Mouse (Mus musculus): ENCODE measurements at regions not wholly inside any gene's neighbourhood (a gene's known extent, or its start where the extent isn't known, plus 50 kb on each side); places are given as distances from the start of the nearest gene placed in this dataset.

DNA sequence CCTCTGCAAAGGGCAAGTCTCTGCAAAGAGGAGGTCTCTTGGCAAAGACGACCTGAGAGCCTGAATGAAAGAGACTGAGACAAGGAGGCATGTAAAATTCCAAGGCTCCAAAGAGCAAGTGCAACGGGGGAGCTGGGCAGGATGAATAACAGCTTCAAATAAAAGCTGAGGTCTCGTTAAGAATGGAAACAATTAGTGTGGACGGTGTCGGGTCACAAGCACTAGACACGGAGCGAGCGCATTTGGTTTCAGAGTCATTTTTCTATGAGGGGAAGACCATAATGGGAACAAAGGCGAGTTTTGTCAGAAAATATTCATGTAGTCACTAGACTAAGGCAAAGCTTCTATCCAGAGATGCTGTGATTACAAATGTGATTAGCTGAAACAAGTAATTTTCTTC lies 178.8 kb downstream of the Adamts15 start:
- no peaks in the 10 kb centered on the region for H3K27me3 ChIP-seq (ENCODE audit: control insufficient read depth, insufficient read depth, low read length)
- H3K9me3 ChIP-seq (replicated peaks; ENCODE audit: control insufficient read depth, low read length) = no peaks in the 10 kb centered on the region
- H3K4me2 ChIP-seq = no peak overlapping the region
- no peak overlapping the region for H3K9ac ChIP-seq (ENCODE audit: low read depth, low read length)
- H3K4me3 ChIP-seq (ENCODE audit: low read depth, low read length) = no peak overlapping the region
- no peak overlapping the region for H3K27ac ChIP-seq (ENCODE audit: low read depth, low read length)
- H3K36me3 ChIP-seq (ENCODE audit: control insufficient read depth, insufficient read depth, low read length) = no peaks in the 10 kb centered on the region
- WGBS (ENCODE audit: insufficient replicate concordance) = 76% methylated on average over 9 of the region's 9 CpGs
- no peak for ATAC-seq (replicated peaks; ENCODE audit: insufficient number of reproducible peaks, low FRiP score, low TSS enrichment)
- H3K4me1 ChIP-seq (ENCODE audit: control insufficient read depth, insufficient read depth, low read length) = no peaks in the 10 kb centered on the region

DNA sequence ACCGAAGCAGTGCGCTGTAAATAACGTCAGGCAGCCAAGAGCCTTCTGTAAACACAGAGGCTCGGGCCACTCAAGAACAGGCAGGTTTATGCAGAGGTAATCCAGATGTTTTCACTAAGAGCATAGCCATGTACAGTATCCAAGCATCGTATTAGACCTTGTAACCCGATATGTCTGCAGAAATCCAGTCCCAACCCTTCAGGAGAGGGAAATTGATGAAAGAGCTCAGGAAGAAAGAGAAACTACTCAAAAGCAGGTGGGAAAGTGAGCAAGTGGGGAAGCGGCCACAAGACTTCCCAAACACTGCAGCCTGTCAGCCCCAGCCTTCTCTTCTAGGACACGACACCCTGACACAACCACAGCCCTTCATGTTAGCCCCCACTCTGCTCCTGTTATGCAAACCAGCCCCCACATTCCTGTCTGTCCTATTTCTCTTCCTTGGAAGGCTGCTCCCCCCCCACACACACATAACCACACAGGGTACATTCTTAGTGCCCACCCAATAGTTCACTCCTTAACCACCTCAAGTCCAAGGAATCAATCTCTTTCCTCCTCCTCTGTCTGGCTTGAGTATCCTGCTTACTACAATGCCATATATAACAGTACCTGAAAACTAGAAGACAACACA lies 179.7 kb downstream of the Adamts15 start:
- no peak overlapping the region for H3K27ac ChIP-seq (ENCODE audit: low read depth, low read length)
- WGBS (ENCODE audit: insufficient replicate concordance) = 54% methylated on average over 8 of the region's 8 CpGs
- no peak overlapping the region for H3K4me2 ChIP-seq

DNA sequence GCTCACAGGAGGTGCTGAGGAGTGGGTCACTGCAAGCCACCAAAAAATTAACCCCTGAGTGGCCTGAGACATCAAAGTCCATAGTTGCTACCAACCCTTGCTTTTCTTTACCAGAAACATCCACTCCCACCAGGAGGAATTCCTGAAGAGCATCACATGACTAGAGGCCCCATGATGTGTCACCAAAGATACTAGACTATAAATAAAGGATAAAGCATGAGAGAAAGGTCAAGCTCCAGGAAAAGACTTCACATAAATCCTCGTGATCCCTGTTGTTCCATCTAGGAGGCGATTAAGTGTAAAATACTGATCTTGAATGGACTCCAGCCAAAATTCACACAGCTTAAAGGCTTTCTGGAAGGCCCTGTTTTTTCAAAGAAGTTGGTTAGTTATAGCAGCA lies 190.6 kb downstream of the Adamts15 start:
- Histone ChIP-seq H3K4me2 (no peak overlapping the region), H3K36me3 (ENCODE audit: control insufficient read depth, insufficient read depth, low read length) (no peaks in the 10 kb centered on the region), H3K4me3 (ENCODE audit: low read depth, low read length) (no peak overlapping the region), H3K4me1 (ENCODE audit: control insufficient read depth, insufficient read depth, low read length) (peaks cover 5% of the 10 kb centered on the region; the same call in 1 of the 2 replicates), H3K9ac (ENCODE audit: low read depth, low read length) (no peak overlapping the region), H3K9me3 (replicated peaks; ENCODE audit: control insufficient read depth, low read length) (no peaks in the 10 kb centered on the region), H3K27ac (ENCODE audit: low read depth, low read length) (no peak overlapping the region), H3K27me3 (ENCODE audit: control insufficient read depth, insufficient read depth, low read length) (no peaks in the 10 kb centered on the region)
- WGBS (ENCODE audit: insufficient replicate concordance) = 56% methylated on average over 2 of the region's 2 CpGs
- no peak for ATAC-seq (replicated peaks; ENCODE audit: insufficient number of reproducible peaks, low FRiP score, low TSS enrichment)

More for the DNA sequence above, 179.7 kb downstream of the Adamts15 start:
- H3K4me3 ChIP-seq (ENCODE audit: low read depth, low read length) = no peak overlapping the region
- H3K9ac ChIP-seq (ENCODE audit: low read depth, low read length) = no peak overlapping the region
- no peaks in the 10 kb centered on the region for H3K9me3 ChIP-seq (replicated peaks; ENCODE audit: control insufficient read depth, low read length)
- no peaks in the 10 kb centered on the region for H3K4me1 ChIP-seq (ENCODE audit: control insufficient read depth, insufficient read depth, low read length)
- no peaks in the 10 kb centered on the region for H3K36me3 ChIP-seq (ENCODE audit: control insufficient read depth, insufficient read depth, low read length)
- no peak for ATAC-seq (replicated peaks; ENCODE audit: insufficient number of reproducible peaks, low FRiP score, low TSS enrichment)
- no peaks in the 10 kb centered on the region for H3K27me3 ChIP-seq (ENCODE audit: control insufficient read depth, insufficient read depth, low read length)

DNA sequence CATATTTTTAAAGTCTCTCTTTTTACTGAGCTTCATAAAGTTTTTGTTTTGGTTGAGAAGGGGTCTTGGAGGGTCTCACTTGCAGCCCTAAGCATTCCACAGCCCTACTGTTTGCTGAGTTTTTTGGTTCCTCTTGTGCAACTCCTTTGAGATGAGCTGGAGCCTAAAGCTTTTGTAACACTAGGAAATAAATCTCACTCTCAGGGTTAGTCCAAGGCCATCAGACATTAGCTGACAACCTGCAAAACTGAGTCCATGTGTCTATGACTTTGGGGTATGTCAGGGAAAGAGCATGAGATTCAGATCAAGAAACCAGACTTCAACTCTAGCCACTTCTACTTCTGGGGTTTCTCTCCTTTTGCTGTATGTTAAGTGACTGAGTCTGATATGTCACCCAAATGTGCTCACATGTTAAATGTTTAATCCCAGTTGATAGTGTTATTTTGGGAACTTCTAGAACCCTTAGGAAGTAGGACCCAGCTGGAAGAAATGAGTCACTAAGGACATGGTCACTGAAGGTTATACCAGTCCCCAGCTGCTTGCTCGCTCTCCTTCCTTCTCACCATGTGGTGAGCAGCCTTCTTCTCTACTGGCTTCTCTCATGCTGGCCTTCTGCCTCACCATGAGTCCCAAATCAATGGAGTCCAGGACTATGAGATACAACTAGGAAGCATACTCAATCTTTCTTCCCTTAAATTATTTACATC lies 198.7 kb downstream of the Adamts15 start:
- Histone ChIP-seq H3K9ac (ENCODE audit: low read depth, low read length) (no peak overlapping the region), H3K4me3 (ENCODE audit: low read depth, low read length) (no peak overlapping the region), H3K27ac (ENCODE audit: low read depth, low read length) (no peak overlapping the region), H3K36me3 (ENCODE audit: control insufficient read depth, insufficient read depth, low read length) (no peaks in the 10 kb centered on the region), H3K4me2 (no peak overlapping the region), H3K4me1 (ENCODE audit: control insufficient read depth, insufficient read depth, low read length) (no peaks in the 10 kb centered on the region), H3K9me3 (replicated peaks; ENCODE audit: control insufficient read depth, low read length) (no peaks in the 10 kb centered on the region), H3K27me3 (ENCODE audit: control insufficient read depth, insufficient read depth, low read length) (no peaks in the 10 kb centered on the region)
- WGBS (ENCODE audit: insufficient replicate concordance) = 68% methylated on average over 1 of the region's 1 CpGs
- no peak for ATAC-seq (replicated peaks; ENCODE audit: insufficient number of reproducible peaks, low FRiP score, low TSS enrichment)

DNA sequence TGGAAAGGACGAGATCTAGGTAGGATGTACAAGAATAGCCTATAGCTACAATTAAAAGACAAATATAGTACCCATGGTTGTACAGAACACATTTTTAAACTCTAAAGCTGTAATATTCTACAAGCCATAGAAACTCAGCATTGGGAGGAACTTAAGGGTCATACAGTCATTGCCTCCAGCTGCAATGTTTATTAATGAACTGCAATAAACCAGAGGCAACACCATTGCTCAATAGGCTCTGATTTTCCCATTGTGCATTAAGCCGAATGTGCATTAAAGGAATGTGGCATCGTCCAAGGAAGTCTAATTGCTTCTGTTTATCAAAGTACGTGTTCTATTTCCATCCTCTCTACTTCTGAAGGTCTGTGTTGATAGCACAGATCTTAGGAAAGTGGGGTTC lies 200.4 kb downstream of the Adamts15 start:
- no peak overlapping the region for H3K4me2 ChIP-seq
- no peak overlapping the region for H3K4me3 ChIP-seq (ENCODE audit: low read depth, low read length)
- H3K4me1 ChIP-seq (ENCODE audit: control insufficient read depth, insufficient read depth, low read length) = no peaks in the 10 kb centered on the region
- no peaks in the 10 kb centered on the region for H3K27me3 ChIP-seq (ENCODE audit: control insufficient read depth, insufficient read depth, low read length)
- no peak overlapping the region for H3K9ac ChIP-seq (ENCODE audit: low read depth, low read length)
- WGBS (ENCODE audit: insufficient replicate concordance) = 65% methylated on average over 4 of the region's 4 CpGs
- H3K27ac ChIP-seq (ENCODE audit: low read depth, low read length) = no peak overlapping the region
- no peaks in the 10 kb centered on the region for H3K36me3 ChIP-seq (ENCODE audit: control insufficient read depth, insufficient read depth, low read length)
- ATAC-seq (replicated peaks; ENCODE audit: insufficient number of reproducible peaks, low FRiP score, low TSS enrichment) = no peak
- no peaks in the 10 kb centered on the region for H3K9me3 ChIP-seq (replicated peaks; ENCODE audit: control insufficient read depth, low read length)

DNA sequence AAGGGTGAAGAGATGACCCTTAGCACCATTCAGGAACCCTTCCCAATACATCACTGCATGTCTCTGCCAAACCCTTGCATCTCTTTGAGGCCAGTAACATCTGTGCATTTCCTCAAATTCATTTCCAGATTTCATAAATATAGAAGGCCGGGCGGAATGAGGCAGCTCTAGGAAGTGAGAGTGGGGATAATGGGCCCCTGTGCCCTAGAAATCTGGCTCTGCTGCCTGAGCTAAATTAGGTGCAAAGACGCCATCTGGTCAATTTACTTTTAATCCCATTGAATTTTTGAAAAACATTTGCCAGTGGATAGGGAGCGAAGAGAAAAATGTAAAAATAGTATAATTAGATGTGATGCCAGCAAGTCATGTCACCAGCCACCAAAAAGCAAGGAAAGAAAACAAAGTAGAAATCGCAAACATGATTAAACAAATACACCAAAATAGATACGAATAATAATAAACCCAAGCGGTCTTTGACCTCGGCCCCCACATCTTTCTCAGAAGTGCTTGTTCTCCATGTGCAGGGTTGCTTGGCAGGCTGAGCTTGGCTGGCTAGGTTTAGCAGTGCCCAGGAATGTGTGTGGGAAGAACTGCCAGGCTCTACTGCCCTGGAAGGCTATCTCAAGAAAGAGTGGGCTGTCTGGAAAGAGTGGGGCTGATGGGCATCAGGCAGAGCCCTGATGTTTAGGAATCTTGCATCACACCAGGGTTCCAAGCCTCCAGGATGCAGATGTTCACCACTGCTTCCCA lies 205.7 kb downstream of the Adamts15 start:
- WGBS (ENCODE audit: insufficient replicate concordance) = 82% methylated on average over 8 of the region's 8 CpGs
- no peak overlapping the region for H3K4me2 ChIP-seq
- H3K9me3 ChIP-seq (replicated peaks; ENCODE audit: control insufficient read depth, low read length) = no peaks in the 10 kb centered on the region
- no peaks in the 10 kb centered on the region for H3K27me3 ChIP-seq (ENCODE audit: control insufficient read depth, insufficient read depth, low read length)
- H3K4me3 ChIP-seq (ENCODE audit: low read depth, low read length) = no peak overlapping the region
- no peaks in the 10 kb centered on the region for H3K36me3 ChIP-seq (ENCODE audit: control insufficient read depth, insufficient read depth, low read length)
- no peak overlapping the region for H3K9ac ChIP-seq (ENCODE audit: low read depth, low read length)
- H3K4me1 ChIP-seq (ENCODE audit: control insufficient read depth, insufficient read depth, low read length) = 0 out of 2 replicates have a peak, but pooled peaks cover 3% of the 10 kb centered on the region
- H3K27ac ChIP-seq (ENCODE audit: low read depth, low read length) = no peak overlapping the region
- ATAC-seq (replicated peaks; ENCODE audit: insufficient number of reproducible peaks, low FRiP score, low TSS enrichment) = no peak

DNA sequence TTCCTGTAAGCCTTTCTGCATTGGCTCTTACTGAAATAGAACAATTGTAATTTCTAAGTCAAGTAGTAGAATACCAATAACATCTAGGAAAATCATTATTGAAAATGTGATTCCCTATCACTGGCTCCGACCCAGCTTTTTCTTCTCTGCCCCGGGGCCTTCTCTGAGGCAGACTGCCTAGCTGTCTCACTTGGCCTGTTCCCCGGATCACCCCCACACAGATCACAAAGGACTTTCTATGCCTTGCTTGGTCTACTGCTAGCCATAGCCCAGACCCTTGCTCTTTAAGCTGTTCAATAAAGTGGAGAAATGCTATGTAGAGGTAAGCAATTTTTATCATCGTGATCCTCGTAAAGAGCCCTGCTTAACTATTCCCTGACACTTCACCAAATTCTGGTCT lies 212.1 kb downstream of the Adamts15 start:
- ATAC-seq (replicated peaks; ENCODE audit: insufficient number of reproducible peaks, low FRiP score, low TSS enrichment) = no peak
- Histone ChIP-seq H3K9ac (ENCODE audit: low read depth, low read length) (no peak overlapping the region), H3K27me3 (ENCODE audit: control insufficient read depth, insufficient read depth, low read length) (no peaks in the 10 kb centered on the region), H3K27ac (ENCODE audit: low read depth, low read length) (no peak overlapping the region), H3K4me2 (no peak overlapping the region), H3K4me1 (ENCODE audit: control insufficient read depth, insufficient read depth, low read length) (0 out of 2 replicates have a peak, but pooled peaks cover 3% of the 10 kb centered on the region), H3K4me3 (ENCODE audit: low read depth, low read length) (no peak overlapping the region), H3K9me3 (replicated peaks; ENCODE audit: control insufficient read depth, low read length) (no peaks in the 10 kb centered on the region), H3K36me3 (ENCODE audit: control insufficient read depth, insufficient read depth, low read length) (no peaks in the 10 kb centered on the region)
- 83% methylated on average over 5 of the region's 5 CpGs for WGBS (ENCODE audit: insufficient replicate concordance)

DNA sequence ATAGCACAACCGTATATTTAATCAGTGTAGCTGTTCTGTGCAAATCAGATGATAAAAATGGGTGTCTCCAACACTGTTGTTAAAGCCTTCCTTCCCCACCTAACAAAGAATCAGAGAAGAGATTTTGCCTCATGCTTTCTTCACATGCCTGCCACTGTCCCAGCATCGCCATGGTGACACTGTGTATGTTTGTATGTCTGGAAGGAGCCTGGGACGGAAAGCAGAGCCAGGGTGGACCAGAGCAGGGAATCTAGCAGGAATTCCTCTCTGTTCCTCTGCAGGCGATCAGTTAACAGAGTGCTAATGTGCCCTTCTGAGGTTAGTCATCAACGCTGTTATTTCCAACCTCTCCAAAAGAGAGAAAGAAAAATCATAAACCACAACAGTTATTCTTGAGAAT lies 222.4 kb downstream of the Adamts15 start:
- Histone ChIP-seq H3K36me3 (ENCODE audit: control insufficient read depth, insufficient read depth, low read length) (no peaks in the 10 kb centered on the region), H3K27ac (ENCODE audit: low read depth, low read length) (no peak overlapping the region), H3K9me3 (replicated peaks; ENCODE audit: control insufficient read depth, low read length) (no peaks in the 10 kb centered on the region), H3K4me3 (ENCODE audit: low read depth, low read length) (no peak overlapping the region), H3K9ac (ENCODE audit: low read depth, low read length) (no peak overlapping the region), H3K4me1 (ENCODE audit: control insufficient read depth, insufficient read depth, low read length) (peaks cover 2% of the 10 kb centered on the region; the same call in 1 of the 2 replicates), H3K4me2 (no peak overlapping the region), H3K27me3 (ENCODE audit: control insufficient read depth, insufficient read depth, low read length) (no peaks in the 10 kb centered on the region)
- WGBS (ENCODE audit: insufficient replicate concordance) = 29% methylated on average over 5 of the region's 5 CpGs
- no peak for ATAC-seq (replicated peaks; ENCODE audit: insufficient number of reproducible peaks, low FRiP score, low TSS enrichment)

Measured in heart, embryonic 11.5 days (tissue).